ENCODE assay signal across 20 mouse cellular contexts in the genomic region with DNA sequence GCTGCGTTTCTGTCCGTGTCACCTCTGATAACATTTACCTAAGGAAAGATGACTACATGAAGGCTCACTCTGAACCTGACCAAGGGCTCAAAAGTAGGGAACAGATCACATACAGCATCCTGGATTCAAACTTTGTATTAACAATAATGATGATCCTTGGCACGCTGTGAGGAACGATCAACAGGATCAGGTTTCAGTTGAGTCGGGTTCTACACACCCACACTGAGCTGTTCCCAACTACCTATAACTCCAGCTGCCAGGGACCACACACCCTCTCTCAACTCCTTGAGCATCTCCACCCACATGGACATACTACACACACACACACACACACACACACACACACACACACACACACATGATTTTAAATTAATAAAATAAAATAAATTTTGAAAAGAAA.
"Had no signal": no experiment of that assay in that cellular context is flagged by ENCODE, and none has a peak within 500 bp of the region (broad histone marks: within the 10 kb centered on the region; RNA-seq: fewer than 3 reads in every experiment).

No protein-coding gene starts in this region.

- H3K27me3 ChIP-seq: liver, embryonic 13.5 days; midbrain, embryonic 12.5 days; midbrain, embryonic 15.5 days; neural tube, embryonic 12.5 days; neural tube, embryonic 15.5 days had no signal

- DNase-seq: kidney, adult 11 months; kidney, adult 9 months; kidney, postnatal 10 days; kidney, postnatal 36 days; layer of hippocampus, postnatal 36 days; left cerebral cortex, postnatal 4 days; liver, embryonic 13.5 days; lung, adult 2 months; lung, postnatal 14 days; lung, postnatal 4 days; retina, postnatal 1 day; right cerebral cortex, postnatal 25 days; spleen, adult 18-20 months; thymus, postnatal 25 days had no signal

- H3K36me3 ChIP-seq: liver, embryonic 13.5 days; midbrain, embryonic 12.5 days; midbrain, embryonic 15.5 days; neural tube, embryonic 12.5 days; neural tube, embryonic 15.5 days had no signal

- ATAC-seq: inflammation-experienced regulatory T-cells, adult 6 months; midbrain, embryonic 15.5 days had no signal

- H3K9ac ChIP-seq: liver, embryonic 13.5 days; midbrain, embryonic 12.5 days; midbrain, embryonic 15.5 days; neural tube, embryonic 12.5 days; neural tube, embryonic 15.5 days had no signal

- H3K4me3 ChIP-seq: left cerebral cortex, adult 2 months; liver, embryonic 13.5 days; midbrain, embryonic 12.5 days; midbrain, embryonic 15.5 days; neural tube, embryonic 12.5 days; neural tube, embryonic 15.5 days had no signal

- H3K4me1 ChIP-seq: liver, embryonic 13.5 days; midbrain, embryonic 12.5 days had no signal

- H3K4me2 ChIP-seq: liver, embryonic 13.5 days; midbrain, embryonic 12.5 days; midbrain, embryonic 15.5 days; neural tube, embryonic 12.5 days; neural tube, embryonic 15.5 days had no signal

- H3K9me3 ChIP-seq: liver, embryonic 13.5 days; midbrain, embryonic 12.5 days; midbrain, embryonic 15.5 days; neural tube, embryonic 12.5 days; neural tube, embryonic 15.5 days had no signal

- H3K27ac ChIP-seq: left cerebral cortex, adult 2 months; liver, embryonic 13.5 days; midbrain, embryonic 12.5 days; midbrain, embryonic 15.5 days; neural tube, embryonic 12.5 days; neural tube, embryonic 15.5 days had no signal
